Mouse (Mus musculus) ZHBTc4 (cell line): Measurements from ENCODE around the gene Pih1d2.
"Not testable (repeated sequence)": the region's sequence is repeated elsewhere in the genome, so short reads cannot be mapped to it uniquely, and the experiment has no call there.

Source experiments
- DNase-seq: peaks from one replicate; pipeline ENCODE4 v3.0.0-alpha.2; 2011; ENCODE audit warnings: low read depth, low spot score

Gene Pih1d2

DNA sequence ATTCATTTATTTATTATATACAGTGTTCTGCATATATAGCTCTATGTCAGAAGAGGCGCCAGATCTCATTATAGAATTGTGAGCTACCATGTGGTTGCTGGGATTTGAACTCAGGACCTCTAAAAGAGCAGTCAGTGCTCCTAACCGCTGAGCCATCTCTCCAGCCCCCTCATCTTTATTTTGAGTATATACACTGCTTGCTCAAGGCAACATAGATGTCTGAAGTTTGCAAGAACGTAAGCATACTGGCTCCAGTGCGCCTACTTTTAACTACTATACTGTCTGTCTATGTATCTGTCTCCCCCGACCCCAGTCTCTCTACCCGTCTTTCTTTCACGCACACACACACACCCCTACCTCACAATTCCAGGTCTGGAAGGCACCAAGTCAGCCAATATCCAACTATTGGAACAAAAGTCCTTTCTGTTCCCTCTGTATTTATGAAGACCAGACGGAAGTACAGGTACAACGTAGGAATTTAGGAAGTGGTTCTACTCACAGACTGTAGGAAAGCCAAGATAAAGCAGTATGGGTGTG, 741 bp downstream of the Pih1d2 start:
- no peak for DNase-seq

DNA sequence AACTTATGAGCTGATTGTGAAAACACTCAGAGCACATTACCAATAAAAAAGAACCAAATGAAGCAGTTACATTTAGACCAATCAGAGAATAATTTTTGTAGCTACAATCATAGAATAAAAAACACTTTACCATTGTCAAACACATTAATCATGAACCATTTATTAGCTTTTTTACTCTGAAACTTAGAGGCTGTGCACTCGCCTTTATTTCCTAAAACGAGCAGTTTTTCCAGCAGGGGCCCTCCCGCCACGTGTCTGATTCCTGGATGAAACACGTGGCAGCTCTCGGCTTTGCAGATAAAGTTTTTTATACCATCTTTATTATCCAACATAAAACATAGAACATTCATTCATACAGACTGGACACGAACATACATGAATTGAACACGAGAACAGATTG, 13.8 kb downstream of the Pih1d2 start:
- DNase-seq = not testable (repeated sequence)

DNA sequence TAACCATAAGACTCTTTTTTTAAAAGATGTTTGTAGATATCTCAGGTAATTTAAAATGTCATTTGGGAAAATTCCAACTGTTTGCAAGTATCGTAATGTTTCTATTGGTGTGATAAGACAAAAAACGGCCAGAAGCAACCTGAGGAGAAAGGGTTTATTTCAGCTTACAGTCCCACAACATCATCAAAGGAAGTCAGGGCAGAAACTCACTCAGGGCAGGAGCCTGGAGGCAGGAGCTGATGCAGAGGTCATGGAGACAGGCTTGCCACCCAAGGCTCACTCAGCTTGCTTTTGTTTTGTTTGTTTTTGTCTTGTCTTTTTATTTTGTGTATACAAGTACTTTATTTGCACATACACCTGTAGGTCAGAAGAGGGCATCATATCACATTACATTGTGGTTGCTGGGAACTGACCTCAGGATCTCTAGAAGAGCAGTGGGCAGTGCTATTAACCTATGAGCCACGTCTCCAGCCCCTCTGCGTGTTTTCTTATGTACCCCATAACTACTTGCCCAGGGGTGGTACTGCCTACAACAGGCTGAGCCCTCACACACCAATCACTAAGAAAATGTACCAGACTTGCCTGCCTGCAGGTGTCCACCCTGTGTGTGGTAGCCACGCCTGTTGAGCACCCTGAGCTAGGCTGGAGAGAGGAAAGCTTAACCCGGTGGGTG, 15.0 kb downstream of the Pih1d2 start:
- DNase-seq = no peak

DNA sequence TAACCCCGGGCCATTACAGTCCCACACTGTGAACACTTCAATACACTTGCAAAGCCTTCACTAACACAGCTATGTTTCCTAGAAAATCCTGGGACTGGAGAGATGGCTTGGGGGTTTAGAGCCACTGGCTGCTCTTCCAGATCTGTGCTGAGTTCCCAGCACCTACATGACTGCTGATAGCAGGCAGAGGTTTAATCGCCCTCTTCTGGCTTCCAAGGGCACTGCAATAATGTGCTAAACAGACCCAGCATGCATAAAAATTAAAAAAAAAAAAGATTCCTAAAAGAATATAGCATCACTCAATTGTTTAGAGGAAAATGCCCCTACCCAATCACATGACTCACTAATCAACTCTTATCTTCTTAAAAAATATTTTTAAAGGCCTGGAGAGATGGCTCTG, 15.9 kb downstream of the Pih1d2 start:
- DNase-seq = no peak

DNA sequence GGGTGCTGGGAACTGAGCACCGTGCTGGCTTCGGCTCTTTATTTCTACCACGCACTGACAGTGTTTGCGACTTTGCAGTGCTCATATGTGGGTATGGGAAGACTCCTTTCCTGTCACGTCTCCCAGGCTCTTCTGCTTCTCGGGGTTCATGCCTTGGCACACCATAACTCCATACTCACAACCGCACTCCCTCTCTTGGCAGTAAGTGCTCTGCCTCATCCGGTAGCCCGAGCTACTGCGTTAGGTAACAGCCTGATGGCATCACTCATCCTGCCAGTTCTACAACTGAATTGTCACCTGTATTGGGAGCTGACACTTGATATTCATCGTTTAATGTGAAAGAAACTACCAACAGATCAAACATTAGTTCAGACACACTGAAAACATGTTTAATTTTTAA, 17.1 kb downstream of the Pih1d2 start:
- DNase-seq = no peak

DNA sequence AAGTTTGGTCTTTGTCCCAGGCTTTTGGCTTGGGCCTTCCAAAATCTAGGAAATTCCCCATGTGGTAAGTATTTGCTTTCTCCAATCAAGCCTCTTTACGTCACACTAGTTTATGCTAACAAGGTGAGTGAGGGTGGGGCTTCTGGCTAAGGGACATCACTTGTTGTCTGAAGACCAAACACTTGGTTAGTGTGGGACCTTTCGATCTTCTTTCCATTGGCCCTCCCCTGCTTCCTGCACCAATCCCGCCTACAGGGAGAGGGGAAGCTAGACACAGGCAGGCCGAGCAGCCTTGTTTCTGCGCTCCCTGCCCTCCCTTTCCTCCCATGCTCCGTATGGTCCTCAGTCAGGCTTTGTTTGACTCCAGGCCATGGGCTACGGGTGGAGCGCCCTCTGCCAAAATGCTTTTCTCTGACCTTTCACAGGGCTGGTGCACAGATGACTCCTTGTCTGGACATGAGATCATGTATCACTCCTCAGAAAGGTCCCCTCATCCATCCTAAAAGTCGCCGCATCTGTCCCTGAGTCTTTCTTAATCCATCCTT, 29.8 kb downstream of the Pih1d2 start:
- peak; percentile 93 for DNase-seq

DNA sequence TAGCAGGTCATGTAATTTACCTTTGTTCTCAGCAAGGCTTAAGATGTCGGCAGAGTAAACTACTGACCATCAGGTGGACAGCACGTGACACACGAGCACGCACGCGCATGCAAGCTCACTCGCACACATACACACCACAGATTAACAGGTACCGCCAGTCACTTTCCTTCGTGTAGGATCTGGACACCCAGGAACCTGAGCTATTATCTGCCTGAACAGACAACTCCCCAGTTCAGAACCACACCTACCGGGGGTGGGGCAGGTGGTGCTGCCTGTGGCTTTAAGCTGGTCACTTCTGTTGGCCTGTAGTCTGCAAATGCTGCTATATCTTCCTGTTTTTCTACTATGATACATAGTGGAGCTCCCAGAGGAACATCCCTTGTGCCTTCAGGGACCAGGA, 33.4 kb downstream of the Pih1d2 start:
- no peak for DNase-seq

DNA sequence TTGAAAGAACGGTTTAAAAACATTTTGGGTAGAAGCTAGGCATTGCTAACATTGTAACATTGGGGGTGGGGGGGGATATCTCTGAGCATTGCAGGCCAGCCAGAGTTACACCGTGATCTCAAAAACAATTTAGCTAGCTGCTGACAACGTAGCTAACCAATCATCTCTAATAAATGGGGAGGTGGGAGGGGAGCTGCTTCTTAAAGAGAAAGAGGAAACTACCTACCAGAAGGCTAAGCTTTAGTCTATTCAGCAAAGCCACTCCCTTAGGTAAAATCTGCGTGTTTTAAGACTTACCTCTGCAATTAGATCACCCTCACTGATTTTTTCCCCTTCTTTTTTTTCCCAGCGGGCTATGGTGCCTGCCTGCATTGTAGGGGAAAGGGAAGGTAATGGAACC, 41.3 kb downstream of the Pih1d2 start:
- no peak for DNase-seq

DNA sequence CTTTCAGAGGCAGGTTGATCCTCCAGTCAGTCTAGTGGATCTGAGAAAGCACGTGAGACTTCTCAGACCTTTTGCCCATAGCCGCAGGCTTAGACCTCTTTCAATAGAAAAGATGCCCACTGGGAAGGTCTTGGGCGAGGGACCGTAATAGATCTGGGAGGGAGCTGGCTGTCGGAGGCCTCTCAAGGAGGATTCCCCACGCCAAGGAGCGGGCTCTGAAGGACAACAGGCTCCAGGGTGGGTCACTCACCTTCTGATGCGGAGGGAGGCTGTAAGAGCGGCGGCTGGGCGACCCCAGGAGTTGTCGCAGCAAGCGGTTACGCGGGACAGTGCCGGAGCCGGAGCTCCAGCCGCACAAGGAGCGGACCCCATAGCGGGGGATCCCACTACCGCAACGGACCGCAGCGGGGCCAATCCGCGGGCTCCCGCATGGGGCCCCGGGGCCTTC, 41.8 kb downstream of the Pih1d2 start:
- DNase-seq = peak; percentile 56

DNA sequence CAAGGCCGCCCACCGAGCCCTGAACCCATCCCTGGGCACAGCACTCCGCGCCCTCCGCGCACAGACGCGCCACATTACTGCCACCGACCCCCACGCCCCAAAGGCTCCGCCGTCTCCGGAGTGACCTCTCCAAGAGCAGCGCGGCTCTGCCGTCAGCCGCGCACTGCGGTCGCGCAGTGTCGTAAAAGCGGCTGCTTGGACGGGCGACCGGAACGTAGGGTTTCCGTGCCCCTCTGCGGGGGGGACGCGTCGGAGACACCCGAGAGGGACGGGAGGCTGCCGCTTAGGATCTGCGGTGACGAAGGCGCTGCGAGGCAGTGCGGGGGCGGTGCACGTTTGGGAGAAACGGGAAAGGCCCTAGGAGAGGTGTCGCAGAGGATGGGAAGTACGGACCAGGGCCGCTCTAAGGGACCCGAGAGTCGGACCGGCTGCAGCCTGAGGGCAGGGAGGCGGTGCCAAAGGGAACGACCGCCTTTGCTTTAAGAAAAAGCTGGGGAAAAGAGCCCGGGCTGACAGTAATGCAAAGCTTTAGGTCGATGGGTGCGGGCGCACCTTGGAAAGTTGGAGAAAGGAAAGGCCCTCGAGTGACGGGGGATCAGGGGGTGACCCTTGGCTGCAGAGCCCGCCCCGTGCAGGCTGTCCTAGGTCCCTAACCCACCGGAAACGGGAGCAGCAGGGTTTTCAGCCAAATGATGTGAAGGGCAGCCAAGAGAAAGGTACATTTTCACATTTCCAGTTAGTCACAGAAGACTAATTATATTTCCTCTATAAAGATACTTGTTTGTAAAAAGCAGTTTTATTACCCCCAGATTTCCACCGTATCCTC, 42.5 kb downstream of the Pih1d2 start, which contains the start of gene Dlat:
Gene Dlat, minus strand, starts transcription at position 389 of the 826 bp plus-strand sequence.
- peak; percentile 95 for DNase-seq

DNA sequence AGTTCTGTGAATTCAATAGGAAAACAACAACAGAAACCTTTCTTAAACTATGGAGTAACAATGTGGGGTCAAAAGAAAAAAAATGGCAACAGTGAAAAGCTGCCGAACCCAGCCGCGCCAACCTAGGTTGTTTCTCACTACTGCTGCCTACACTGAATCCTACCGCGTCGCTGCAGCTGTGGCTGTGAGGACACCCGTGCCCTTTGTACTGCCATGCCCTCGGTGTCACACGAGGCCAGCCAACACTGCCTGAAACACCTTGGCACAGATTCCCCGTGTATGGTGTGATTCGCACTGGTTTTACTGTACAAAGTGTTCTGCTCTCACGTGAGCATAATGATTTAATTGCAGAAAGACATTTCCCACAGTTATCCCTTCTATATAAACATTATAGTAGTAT, 43.3 kb downstream of the Pih1d2 start:
- peak; percentile 13 for DNase-seq

DNA sequence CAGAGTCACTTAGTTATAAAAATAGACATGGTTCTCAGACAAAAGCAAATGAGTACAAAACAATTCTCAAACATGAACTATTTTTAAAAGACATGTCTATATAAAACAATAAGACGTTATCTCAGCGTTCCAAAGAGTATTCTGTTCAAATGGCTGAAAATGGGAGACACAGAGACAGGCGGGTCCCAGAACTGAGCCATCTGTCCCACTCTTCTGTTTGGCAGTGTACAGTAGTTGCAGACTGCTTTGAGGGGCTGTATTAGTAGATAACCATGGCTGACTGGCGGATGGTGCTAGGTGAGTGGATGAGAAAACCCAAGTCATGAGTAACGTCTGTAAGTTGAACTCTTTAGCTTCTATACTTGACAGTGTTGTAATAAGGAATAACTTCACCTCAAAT, 47.7 kb downstream of the Pih1d2 start:
- no peak for DNase-seq

DNA sequence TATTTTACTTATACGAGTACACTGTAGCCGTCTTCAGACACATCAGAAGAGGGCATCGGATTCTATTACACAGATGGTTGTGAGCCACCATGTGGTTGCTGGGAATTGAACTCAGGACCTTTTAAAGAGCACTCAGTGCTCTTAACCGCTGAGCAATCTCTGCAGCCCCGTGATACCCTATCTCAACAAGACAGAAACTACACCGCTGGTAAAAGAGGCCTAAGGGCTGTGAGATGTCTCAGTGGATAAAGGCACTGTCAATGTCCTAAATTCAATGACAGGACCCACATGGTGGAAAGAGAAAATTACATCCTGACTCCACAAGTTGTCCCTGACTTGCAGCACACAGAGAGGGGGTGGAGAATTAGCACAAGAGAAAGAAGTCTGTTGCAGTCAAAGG, 49.3 kb downstream of the Pih1d2 start:
- no peak for DNase-seq

DNA sequence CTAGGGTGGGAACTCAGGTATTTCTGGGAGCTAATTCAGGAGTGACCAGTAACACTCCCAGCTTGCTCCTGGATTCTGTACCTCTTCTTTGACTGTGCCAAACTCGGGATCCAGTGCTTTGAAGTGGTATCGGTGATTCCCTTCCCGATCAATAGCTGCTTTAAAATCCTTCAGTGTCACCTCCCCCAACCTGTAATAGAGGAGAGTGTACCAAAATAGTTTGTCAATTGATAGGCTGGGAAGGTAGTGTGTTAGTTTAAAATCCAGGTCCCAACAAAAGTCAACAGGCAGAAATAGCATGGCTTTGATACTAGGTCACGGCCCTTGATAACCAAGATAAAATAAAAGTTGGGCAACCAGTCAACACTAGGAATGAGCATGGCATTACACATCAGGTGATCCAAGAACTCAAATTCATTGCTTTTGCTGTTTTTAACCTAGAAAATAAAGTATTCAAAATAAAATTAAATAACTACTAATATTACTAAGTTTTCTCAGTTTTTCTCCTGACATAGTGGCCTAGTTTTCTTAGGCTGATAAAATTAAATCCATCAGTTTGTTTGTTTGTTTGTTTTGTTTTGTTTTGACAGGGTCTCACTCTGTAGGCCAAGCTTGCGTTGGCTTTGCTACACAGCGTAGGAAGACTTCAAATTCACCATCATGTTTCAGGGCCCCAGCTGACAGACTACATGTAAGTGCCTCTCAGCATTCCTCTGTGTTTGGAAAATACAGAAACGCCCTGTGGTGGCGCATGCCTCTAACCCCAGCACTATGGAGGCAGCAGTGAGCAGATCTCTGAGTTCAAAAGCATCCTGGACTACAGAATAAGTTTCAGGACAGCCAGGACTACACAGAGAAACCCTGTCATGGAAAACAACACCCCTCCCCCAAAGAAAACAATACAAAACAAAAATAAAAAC, 50.7 kb downstream of the Pih1d2 start:
- DNase-seq = no peak

DNA sequence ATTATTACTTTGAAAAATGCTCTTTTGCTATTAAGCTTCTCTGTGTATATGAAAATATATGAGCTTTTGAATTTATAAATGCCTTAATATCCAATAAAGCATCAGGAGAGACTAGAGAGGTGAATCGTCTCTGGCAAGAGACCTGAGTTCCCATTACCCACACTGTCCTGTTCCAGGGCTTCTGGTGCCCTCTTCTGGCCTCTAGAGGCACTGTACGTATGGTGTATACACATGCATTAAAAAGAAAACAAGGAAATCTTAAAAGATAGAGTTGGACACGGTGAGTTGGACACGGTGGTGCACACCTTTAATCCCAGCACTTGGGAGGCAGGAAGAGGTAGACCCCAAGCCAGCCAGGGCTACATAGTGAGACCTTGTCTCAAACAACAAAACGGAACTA, 53.6 kb downstream of the Pih1d2 start:
- DNase-seq = peak; percentile 89
